Mouse (Mus musculus) urinary bladder, adult 2 months (tissue): ENCODE data around the gene Sipa1. TPM values are rescaled to one million over a fixed set of nuclear protein-coding genes. Genes with fewer than 3 reads are reported as not detected.

ENCODE experiments used
- DNase-seq: peaks from one replicate; pipeline ENCODE4 v3.0.0; 2022; ENCODE audit warnings: low spot score
- polyA plus RNA-seq: library from polyadenylated mRNA; depleted of rRNA; stranded (reverse); fragments of >200 nt; gene quantifications from 2 replicates; pipeline ENCODE4 v1.2.3, GENCODE M21; 2012; rRNA removed

The Sipa1 gene
- polyA plus RNA-seq, result 17.3 and 19.6 TPM in 2 replicates

GRCm38 (mm10) chr19:5662981-5663913 is at the start of gene Sipa1:
TSS of gene Sipa1 (minus strand) at chr19:5663707.
- DNase-seq, result peak; percentile 77

GRCm38 (mm10) chr19:5713255-5713654 is 49.7 kb upstream of the Sipa1 start:
- no peak for DNase-seq

DNA sequence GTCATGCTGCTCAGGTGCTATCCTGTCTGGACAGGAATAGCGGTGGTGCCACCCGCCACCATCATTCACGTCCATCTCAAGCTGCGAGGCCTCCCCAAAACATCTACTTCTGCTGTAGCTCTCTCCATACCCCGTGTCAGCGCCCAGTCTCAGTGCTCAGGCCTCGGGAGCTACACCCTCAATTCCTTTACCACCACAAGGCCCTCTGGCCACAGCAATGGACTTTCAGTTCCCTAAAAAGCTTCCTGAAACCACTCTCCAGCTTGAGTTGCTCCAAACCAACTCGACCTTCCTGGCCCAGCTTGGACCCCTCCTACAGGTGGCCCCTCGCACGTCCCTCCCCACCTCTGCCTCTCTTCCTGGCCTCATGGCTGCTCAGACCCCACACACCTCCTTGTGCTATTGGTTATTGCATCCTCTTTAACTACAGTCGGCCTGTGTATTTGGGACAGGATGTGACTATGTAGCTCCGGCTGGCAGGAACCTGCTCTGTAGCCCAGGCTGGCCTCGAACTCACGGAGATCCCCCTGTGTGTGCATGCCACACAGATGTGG is 48.5 kb upstream of the Sipa1 start:
- no peak for DNase-seq

- no peak for DNase-seq
These were observed 47.7 kb upstream of the Sipa1 start for GRCm38 (mm10) chr19:5711218-5711617.

DNA sequence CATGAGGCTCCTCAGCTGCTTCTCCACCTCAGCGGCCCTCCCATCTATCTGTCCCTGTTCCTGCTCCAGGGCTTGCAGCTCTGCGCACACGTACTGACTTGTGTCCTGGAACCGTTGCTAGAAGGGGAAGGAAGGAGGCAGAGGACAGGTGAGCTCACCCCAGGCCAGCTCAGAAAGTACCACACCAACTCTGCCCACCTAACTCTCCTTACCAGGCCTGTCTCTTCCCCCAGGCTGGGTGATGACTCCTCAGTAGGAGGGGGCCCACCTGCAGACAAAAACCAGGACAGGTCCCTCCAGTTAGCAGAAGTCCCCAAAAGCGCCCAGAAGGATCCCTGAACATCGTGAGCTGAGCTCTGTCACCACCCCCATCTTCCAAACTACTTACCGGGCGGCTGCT is 47.1 kb upstream of the Sipa1 start:
- no peak for DNase-seq

GRCm38 (mm10) chr19:5710068-5710467 is 46.6 kb upstream of the Sipa1 start:
- DNase-seq, result no peak

- no peak for DNase-seq
These were observed 41.5 kb upstream of the Sipa1 start for GRCm38 (mm10) chr19:5704801-5705571.

DNA sequence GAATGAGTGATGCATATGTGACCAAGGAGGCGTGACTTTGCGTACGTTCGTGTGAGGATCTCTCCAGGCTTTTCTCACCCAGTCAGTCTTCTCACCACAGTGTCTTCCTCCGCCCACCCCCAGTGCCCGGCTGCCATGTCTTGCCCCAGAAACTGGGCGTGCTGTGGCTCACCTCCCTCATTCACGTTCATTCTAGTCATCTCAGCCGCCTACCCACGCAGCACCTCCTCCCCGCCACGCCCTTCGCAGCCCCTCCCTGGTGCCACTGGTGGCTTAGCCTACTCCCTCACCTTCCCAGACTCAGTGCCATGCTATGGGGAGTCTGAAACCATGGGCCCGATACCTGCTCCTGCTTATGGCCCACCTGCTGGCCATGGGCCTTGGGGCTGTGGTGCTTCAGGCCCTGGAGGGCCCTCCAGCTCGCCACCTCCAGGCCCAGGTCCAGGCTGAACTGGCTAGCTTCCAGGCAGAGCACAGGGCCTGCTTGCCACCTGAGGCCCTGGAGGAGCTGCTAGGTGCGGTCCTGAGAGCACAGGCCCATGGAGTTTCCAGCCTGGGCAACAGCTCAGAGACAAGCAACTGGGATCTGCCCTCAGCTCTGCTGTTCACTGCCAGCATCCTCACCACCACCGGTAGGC is 40.8 kb upstream of the Sipa1 start, which contains the start of gene Kcnk7:
Gene Kcnk7 (plus strand): TSS at position 205 of the 638 bp plus-strand sequence.
- no peak for DNase-seq

DNA sequence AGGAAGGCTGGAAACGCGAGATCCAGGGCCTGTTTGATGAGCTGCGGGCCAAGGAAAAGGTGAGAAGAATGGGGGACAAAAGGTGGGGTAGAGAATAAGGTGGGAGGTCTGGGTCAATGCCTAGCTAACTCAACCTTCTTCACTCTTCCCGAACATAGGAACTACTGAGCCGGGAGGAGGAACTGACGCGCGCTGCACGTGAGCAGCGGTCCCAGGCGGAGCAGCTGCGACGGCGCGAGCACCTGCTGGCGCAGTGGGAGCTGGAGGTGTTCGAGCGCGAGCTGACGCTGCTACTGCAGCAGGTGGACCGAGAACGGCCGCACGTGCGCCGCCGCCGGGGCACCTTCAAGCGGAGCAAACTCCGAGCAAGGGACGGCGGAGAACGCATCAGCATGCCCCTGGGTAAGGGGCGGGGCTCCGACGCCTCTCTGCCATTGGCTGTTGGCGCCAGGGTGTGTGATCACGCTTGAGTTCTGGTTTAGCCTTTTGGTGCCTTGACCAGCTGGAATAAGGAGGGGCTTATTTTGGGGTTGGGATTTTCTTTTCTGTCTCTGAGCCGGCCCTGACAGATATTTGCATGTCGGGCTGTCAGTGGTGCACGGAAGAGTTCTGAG is 32.4 kb upstream of the Sipa1 start:
- DNase-seq, result no peak

GRCm38 (mm10) chr19:5693801-5694200 is 30.3 kb upstream of the Sipa1 start:
- no peak for DNase-seq

- no peak for DNase-seq
These were observed 29.4 kb upstream of the Sipa1 start for GRCm38 (mm10) chr19:5692913-5693396.

DNA sequence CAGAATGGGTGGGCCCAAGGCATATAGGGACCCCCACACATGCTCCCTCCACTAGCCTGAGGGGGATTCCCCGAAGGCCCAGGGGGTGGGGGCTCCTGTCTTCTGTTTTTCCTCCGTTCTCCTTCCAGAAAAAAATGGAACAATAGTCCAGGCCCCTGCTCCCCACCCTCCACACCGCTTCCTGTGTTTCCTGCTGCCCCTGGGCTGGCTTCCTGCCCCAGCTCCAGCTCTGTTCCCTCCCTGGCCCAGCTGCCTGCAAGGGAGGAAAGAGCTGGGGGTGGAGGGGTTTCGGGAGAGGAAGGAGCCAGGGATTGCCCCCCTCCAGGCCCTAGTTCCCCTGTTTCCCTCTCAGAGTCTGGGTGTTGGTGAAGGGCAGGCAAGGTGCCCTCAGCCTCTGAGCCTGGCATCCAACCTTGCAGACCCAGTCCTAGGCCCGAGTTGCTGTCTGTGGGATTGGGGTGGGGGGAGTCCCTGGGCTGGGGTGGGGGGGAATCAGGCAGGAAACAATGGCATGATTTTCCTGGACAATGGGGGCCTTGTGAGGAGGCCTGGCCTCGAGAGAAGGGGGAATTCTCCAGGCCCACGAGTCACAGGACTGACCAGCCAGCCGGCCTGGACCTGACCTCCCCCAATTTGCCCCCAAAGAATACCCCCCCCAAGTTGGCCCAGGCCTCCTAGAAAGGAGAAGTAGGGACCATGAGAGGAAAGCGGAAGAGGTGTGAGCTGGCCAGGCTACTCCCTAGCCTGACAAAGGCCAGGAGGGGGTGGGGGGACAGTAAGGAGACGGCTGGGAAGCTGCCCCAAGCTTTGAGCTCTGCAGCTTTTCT is 28.8 kb upstream of the Sipa1 start:
- no peak for DNase-seq

DNA sequence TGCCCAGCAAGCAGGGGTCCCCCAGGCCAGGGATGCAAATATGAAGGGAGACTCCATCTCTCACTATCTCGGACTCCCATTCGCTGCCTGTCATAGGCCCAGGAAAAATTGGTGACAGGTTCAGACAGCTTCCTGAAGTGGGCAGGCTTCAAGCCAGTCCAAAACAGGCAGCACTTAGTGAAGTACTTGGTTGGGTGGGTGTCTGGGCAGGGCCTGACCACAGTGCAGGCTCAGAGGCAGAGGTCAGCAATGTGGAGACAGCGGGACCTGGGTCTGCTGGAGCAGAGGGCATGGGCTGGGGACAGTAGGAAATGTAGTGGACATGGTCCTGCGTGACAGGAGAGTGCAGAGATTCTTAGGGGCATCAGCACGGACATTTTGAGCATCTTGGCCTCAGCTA is 28.1 kb upstream of the Sipa1 start:
- DNase-seq, result no peak

DNA sequence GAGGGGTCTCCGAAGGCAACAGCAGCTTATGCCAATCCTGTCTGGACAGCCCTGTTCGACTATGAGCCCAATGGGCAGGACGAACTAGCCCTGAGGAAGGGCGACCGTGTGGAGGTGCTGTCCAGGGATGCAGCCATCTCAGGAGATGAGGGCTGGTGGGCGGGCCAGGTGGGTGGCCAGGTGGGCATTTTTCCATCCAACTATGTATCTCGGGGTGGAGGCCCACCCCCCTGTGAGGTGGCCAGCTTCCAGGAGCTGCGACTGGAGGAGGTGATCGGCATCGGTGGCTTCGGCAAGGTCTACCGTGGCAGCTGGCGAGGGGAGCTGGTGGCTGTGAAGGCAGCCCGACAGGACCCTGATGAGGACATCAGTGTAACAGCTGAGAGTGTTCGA is 26.8 kb upstream of the Sipa1 start:
- no peak for DNase-seq

DNA sequence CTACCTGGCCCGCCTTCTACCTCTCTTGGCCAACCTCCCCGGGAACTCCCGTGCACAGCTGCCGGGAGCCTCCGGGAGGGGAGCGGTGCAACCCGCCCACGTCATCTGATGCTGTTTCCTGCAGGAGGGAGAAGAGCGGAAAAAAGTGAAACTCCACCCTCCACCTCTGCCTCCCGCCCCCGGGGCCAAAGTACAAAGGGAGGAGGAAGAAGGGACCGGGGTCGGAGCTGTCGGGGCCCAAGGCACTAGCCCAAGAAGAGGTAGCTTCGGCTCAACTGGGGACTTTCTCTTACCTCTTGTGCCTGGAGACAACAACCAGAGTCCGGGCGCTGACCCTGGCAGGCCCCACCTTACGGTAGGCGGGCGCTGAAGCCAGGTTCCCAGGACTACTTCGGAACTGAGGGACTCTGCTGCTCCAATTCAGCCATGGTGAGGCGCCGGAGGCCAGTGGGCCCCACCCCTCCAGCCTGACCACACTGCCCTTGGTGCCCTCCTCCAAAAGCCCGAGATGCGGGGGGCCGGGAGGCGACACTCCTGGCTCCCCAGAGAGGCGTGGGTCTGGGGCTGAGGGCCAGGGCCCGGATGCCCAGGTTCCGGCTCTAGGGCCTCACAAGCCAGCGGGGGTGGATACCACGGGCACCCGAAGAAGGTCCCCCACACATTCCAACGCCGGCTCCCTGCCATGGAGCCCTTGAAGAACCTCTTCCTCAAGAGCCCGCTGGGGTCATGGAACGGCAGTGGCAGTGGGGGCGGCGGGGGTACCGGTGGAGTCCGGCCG is 26.2 kb upstream of the Sipa1 start:
- DNase-seq, result peak; percentile 71

GRCm38 (mm10) chr19:5689088-5689428 is 25.6 kb upstream of the Sipa1 start:
- DNase-seq, result no peak

GRCm38 (mm10) chr19:5688200-5689087 is 24.9 kb upstream of the Sipa1 start, which contains the start of the genes Map3k11 and Pcnx3:
TSS of gene Map3k11 (plus strand) at chr19:5688742.
TSS of gene Pcnx3 (minus strand) at chr19:5688908.
- peak; percentile 91 for DNase-seq

- no peak for DNase-seq
These were observed 24.2 kb upstream of the Sipa1 start for GRCm38 (mm10) chr19:5687738-5688137.
